Mouse (Mus musculus) liver, postnatal 0 days (tissue): ENCODE data around the gene Noxred1. TPM values are rescaled to one million over a fixed set of nuclear protein-coding genes. Genes with fewer than 3 reads are reported as not detected.

Experiments used
- ATAC-seq: fragments of 200-750 bp; cut with Nextera tagmentation; 2 replicates; pipeline ENCODE4 v1.8.0; 2017; ENCODE audit warnings: mild to moderate bottlenecking, moderate library complexity
- DNase-seq: peaks from one replicate; pipeline ENCODE4 v3.0.0-alpha.2; 2016
- H3K27ac ChIP-seq: fragments of 300-500 bp; sonication (generic); 2 replicates; pipeline ENCODE4 v1.5.1; 2014; ENCODE audit warnings: antibody characterized with exemption, moderate library complexity, mild to moderate bottlenecking, low read depth
- H3K27me3 ChIP-seq: fragments of 300-500 bp; sonication (generic); 2 replicates; pipeline ENCODE4 v1.6.1; 2014; ENCODE audit warnings: low read length, control low read depth, mixed read lengths; ENCODE audit not compliant: insufficient read depth
- H3K36me3 ChIP-seq: fragments of 300-500 bp; sonication (generic); replicated peaks from 2 replicates; pipeline ENCODE4 v1.6.1; 2014; ENCODE audit warnings: mild to moderate bottlenecking, control low read depth, low read length, moderate library complexity, mixed read lengths; ENCODE audit not compliant: insufficient read depth
- H3K4me1 ChIP-seq: fragments of 300-500 bp; sonication (generic); 2 replicates; pipeline ENCODE4 v1.6.1; 2014; ENCODE audit warnings: antibody characterized with exemption, mild to moderate bottlenecking, control low read depth; ENCODE audit not compliant: insufficient read depth
- H3K4me2 ChIP-seq: fragments of 300-500 bp; sonication (generic); 2 replicates; pipeline ENCODE4 v1.6.1; 2014; ENCODE audit warnings: low read depth, mild to moderate bottlenecking, low read length, moderate library complexity, mixed read lengths
- H3K4me3 ChIP-seq: fragments of 300-500 bp; sonication (generic); 2 replicates; pipeline ENCODE4 v1.5.1; 2014; ENCODE audit warnings: low read depth, low read length
- H3K9ac ChIP-seq: fragments of 300-500 bp; sonication (generic); replicated peaks from 2 replicates; pipeline ENCODE4 v1.6.1; 2014; ENCODE audit warnings: mild to moderate bottlenecking, moderate library complexity
- H3K9me3 ChIP-seq: fragments of 300-500 bp; sonication (generic); 2 replicates; pipeline ENCODE4 v1.6.1; 2016; ENCODE audit warnings: mild to moderate bottlenecking, control low read depth, low read length, mixed read lengths
- CTCF ChIP-seq: sonication (generic); IDR thresholded peaks from 2 replicates; pipeline ENCODE4 v1.5.1; 2016; ENCODE audit warnings: antibody characterized with exemption, low read depth
- EP300 ChIP-seq: IDR thresholded peaks from 2 replicates; pipeline ENCODE4 v1.6.1; 2016; ENCODE audit warnings: antibody characterized with exemption, low read depth, mild to moderate bottlenecking
- WGBS: fragments of 180-500 bp; shearing (Covaris S2); extraction: QIAGEN DNeasy Blood & Tissue Kit; methylation state at CpG from one replicate; pipeline ENCODE4 v1.1.7; 2014; ENCODE audit not compliant: insufficient replicate concordance; 5-methylcytosine and 5-hydroxymethylcytosine counted together
- microRNA-seq: library from miRNA; unstranded; fragments of <30 nt; microRNA quantifications from one replicate; pipeline ENCODE4, GENCODE M21; 2016
- polyA plus RNA-seq: library from polyadenylated mRNA; unstranded; fragments of >200 nt; fragmentation: Nextera tagmentation; extraction: Ambion mirVana; gene quantifications from 2 replicates; pipeline ENCODE4 v1.2.1, GENCODE M21; 2015

Noxred1 gene
- polyA plus RNA-seq, 1 experiment from 2014 or later, result 0.45 TPM

DNA sequence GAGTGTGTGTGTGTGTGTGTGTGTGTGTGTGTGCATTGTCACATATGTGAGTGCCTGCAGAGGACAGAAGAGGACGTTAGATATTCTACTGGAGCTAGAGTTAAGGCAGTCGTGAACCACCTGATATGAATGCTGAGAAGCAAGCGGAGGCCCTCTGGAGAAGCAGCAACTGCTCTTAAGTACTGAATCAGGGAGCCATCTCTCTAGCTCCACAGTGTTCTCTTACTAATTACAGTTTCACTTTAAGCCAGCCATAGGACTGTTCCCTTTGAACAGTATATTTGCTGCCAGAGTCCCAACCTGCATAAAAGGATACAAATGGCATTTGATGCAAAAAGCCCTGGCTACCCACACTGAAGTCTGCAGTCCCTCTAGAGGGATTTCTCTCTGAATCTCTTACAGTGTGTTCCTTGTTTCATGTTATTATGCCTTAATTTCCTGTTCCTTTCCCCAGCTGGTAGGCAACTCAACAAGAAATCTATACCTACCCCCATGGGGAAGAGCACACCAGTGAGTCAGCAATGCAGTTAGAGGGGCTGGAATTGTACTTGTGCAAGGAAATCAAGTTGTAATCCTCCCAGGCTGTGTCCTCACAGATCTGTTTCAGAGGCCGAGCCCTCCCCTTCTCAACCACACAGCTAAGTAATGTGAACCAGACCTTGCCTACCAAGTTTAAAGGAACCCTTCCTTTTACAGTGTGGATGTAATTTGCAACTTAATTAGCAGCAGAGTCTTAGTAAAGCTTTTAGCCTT lies 63.2 kb downstream of the Noxred1 start:
- no peak overlapping the region for H3K4me3 ChIP-seq
- TF ChIP-seq EP300 (no peak), CTCF (no peak)
- no peaks in the 10 kb centered on the region for H3K4me1 ChIP-seq
- 65% methylated on average over 4 of the region's 4 CpGs for WGBS
- H3K4me2 ChIP-seq, result no peak overlapping the region
- ATAC-seq (no peak), DNase-seq (no peak)
- H3K27ac ChIP-seq, result no peak overlapping the region
- no peaks in the 10 kb centered on the region for H3K9me3 ChIP-seq
- H3K27me3 ChIP-seq, result no peaks in the 10 kb centered on the region
- H3K36me3 ChIP-seq, result peaks cover 8% of the 10 kb centered on the region; the same call in 1 of the 2 replicates
- H3K9ac ChIP-seq, result no peak overlapping the region

Small RNA genes within 50 kb of the gene (microRNA-seq; reads per million reads assigned to microRNA genes)
- not detected for gene Gm47293

Other genes starting within 250 kb of the Noxred1 start
- not detected in 2 replicates for gene Zdhhc22, start 248.3 kb downstream of the Noxred1 start, polyA plus RNA-seq
- gene Tmem63c, start 217.4 kb downstream of the Noxred1 start, polyA plus RNA-seq, result not detected in 2 replicates
- 0.06 TPM in 1 of 2 replicates, not detected in the other for gene Ngb, start 136.2 kb downstream of the Noxred1 start, polyA plus RNA-seq
- 257 and 279 TPM in 2 replicates for gene Gstz1, start 91.6 kb downstream of the Noxred1 start, polyA plus RNA-seq
- gene Pomt2, start 90.8 kb downstream of the Noxred1 start, polyA plus RNA-seq, result 4.3 and 4.5 TPM in 2 replicates
- 2.3 and 2.8 TPM in 2 replicates for gene Samd15, start 39.0 kb downstream of the Noxred1 start, polyA plus RNA-seq
- 0.36 and 0.42 TPM in 2 replicates for gene Tmed8, start 38.3 kb downstream of the Noxred1 start, polyA plus RNA-seq
- gene Vipas39, start 27.5 kb upstream of the Noxred1 start, polyA plus RNA-seq, result 8.2 and 8.9 TPM in 2 replicates
- 89.4 and 91.5 TPM in 2 replicates for gene Ahsa1, start 27.7 kb upstream of the Noxred1 start, polyA plus RNA-seq
- gene Ism2, start 61.0 kb upstream of the Noxred1 start, polyA plus RNA-seq, result 0.08 and 0.17 TPM in 2 replicates
- gene Sptlc2, start 149.6 kb upstream of the Noxred1 start, polyA plus RNA-seq, result 39.5 and 42.3 TPM in 2 replicates
- gene Slirp, start 205.2 kb upstream of the Noxred1 start, polyA plus RNA-seq, result 132 and 146 TPM in 2 replicates
- gene Alkbh1, start 205.3 kb upstream of the Noxred1 start, polyA plus RNA-seq, result 10.1 and 13.1 TPM in 2 replicates
- gene Snw1, start 233.5 kb upstream of the Noxred1 start, polyA plus RNA-seq, result 41.3 and 42.0 TPM in 2 replicates